Mouse (Mus musculus): ENCODE data around the gene Msmo1.

DNA sequence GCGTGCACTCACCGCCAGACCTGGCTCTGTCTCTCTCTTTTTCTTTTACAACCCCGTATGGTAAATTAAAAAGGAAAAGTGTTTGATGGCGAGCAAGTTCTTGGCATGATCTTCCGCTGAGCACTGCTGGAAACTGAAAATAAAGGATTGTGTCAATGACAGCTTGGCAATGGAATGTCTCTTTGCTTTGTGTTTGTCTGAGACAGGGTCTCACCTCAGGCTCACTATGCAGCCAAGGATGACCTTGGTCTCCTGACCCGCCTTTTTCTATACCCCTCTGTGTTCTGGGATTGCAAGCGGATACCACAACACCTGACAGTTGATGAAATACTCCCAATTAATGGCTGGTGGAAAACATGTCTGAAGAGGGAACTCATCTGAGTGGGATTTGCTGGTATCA lies 36.0 kb upstream of the Msmo1 start:
- TF ChIP-seq CTCF (IDR thresholded peaks at IDR 0.05; ENCODE audit: low read depth) (no peak), EP300 (IDR thresholded peaks at IDR 0.05; ENCODE audit: low read depth) (no peak)
